Mouse (Mus musculus) retina, postnatal 1 day (tissue): ENCODE results near the gene Nfkbib.

Experiments
- DNase-seq: peaks from one replicate; pipeline ENCODE4 v3.0.0-alpha.2; 2012

The Nfkbib gene

DNA sequence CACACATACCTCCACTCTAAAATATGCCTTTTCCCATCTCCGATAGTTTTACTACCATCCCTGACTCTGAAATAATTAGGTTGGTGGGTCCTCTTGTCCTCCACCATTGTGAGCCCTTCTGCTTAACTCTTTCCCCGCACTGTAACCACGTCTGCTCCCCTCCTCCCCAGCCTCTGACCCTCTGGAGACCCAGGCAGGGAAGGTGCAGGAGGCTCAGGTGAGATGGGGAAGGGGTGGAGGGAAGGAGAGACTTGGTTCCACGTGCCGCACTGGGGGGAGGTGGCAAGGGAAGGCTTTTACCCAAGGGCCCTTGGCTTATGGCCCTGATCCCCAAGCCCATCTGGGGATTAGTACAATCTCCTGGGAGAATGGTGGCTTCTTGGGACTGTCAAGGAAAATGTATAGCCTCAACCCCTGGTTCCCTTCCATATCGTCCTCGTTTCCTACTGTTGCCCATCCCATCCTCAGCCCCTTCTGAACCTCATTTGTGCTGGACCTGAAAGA lies at the start of gene Nfkbib:
TSS of gene Nfkbib (minus strand) at position 51 of the 504 bp plus-strand sequence.
- peak; percentile 38 for DNase-seq

GRCm38 (mm10) chr7:28816920-28817319 lies 49.6 kb upstream of the Nfkbib start:
- no peak for DNase-seq

DNA sequence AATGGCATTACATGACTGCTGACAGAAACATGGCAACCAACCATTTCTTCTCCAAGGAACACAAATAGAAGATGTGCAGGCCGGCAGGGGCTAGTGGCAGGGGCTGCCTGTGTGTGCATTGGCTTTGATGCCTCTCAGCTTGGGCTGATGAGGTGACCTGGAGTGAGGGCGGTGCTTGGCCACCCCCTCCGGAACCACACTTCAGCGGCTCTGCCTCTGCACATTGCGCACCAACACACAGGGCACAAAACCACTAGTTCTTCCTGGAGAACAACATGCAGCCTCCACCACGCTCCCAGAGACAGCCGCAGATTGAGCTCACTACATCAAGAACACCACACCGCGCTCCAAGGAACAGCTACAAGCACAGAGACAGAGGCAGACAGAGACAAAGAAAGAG lies 48.9 kb upstream of the Nfkbib start:
- DNase-seq = no peak

GRCm38 (mm10) chr7:28815230-28815629 lies 47.9 kb upstream of the Nfkbib start:
- no peak for DNase-seq

GRCm38 (mm10) chr7:28814306-28815034 lies 47.2 kb upstream of the Nfkbib start:
- DNase-seq = no peak

DNA sequence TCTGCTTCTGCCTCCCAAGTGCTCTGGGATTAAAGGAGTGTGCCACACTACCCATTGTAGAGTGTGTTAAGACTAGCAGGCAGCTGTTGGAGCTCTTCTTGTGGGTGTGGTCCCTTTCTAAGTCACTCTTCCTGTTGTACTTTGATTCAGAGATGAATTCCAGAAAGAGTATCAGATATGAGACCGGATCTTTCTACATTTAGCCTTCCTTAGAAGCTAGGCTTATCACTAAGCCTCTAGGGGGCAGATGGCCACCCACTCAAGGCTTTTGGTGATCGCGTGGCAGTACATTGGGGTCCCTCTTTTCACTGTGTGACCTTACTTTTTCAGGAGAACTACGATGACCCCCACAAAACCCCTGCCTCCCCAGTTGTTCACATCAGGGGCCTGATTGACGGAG lies 45.6 kb upstream of the Nfkbib start:
- DNase-seq = no peak

- no peak for DNase-seq
Measured at GRCm38 (mm10) chr7:28812436-28812835, 45.1 kb upstream of the Nfkbib start.

DNA sequence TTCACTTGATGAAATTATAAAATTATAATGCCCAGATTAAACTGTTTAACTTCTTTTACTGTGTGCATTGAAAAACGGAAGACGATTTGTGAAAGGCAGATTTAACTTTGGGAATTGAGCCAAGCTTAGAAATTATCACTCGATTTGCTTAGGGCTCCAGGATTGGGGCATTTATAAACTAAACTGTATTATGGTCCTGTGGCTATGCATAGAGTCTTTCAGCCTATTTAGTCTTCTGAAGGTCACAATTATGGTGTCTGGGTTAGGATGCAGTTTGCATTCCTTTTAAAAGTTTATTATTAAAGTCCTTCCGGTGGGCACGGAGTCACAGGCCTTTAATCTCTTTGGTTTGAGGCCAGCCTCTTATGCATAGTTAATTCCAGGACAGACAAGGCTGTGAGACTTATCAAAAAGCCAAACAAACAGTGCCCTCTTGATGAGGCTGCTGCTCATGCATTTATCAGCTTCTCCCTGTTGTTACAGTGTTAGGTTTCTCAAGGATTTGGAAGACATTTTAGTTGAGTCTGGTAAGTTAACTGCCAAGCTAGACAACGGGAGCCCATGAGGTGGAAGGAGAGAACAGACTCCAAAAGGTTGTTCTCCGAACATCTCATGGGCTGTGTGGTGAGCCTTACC lies 44.4 kb upstream of the Nfkbib start:
- no peak for DNase-seq

DNA sequence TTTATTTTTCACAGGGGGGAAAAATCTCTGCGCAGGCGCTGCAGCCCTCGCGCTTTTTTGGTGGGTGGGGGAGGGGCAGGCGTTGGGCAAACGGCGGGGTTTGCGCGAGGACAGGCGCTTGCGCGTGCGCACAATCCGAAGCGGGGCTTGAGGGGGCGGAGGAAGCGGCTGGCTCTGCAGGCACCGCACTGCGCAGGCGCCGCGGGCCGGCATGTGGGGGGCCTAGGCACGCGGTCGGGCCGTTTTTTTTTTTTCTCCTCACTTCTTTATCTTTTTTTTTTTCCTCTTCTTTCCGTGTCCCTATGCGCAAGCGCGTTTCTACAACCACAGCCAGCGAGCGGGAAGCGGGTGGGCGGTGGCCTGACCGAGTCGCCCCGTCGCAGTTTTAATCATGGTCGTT lies 43.9 kb upstream of the Nfkbib start:
- peak; percentile 94 for DNase-seq

DNA sequence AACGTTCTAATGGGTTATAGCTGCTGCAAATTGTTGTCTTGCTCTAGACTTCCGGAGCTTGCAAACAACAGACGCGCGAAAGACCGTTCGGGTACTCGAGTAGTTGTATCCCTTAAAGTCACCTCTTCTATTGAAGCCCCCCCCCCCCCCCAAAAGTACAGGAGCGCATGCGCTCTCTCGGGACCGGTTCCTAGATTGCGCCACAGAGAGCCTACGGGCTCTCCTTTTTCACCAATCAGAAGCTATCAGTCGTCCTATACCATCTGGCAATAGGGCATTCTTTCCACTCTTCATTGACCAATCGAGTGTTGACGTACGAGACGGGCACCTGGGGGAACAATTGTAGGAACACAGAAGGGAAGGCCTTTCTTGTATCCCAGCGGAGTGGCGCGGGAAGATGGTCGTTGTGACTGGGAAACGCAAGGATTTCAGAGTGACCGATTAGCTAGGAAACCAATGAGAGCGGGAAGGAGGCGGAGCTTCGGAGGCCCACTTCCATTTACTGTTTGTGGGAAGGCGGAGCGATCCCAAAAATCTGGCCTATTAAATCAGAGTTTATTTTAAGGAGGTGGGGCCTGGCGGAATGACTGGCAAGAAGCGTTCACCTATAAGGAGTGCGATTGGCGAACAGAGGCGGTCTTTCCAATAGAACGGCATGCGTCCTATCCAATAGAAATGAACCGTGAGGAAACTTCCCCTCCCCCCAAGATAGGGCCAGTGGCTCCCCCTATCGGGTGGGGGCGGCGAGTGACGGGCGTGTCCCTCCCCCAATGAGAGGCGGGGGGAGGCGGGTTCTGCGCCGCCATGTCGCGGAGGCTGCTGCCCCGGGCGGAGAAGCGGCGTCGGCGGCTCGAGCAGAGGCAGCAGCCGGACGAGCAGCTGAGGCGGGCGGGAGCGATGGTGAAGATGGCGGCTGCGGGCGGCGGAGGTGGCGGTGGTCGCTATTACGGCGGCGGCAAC lies 43.1 kb upstream of the Nfkbib start:
- DNase-seq = peak; percentile 100

DNA sequence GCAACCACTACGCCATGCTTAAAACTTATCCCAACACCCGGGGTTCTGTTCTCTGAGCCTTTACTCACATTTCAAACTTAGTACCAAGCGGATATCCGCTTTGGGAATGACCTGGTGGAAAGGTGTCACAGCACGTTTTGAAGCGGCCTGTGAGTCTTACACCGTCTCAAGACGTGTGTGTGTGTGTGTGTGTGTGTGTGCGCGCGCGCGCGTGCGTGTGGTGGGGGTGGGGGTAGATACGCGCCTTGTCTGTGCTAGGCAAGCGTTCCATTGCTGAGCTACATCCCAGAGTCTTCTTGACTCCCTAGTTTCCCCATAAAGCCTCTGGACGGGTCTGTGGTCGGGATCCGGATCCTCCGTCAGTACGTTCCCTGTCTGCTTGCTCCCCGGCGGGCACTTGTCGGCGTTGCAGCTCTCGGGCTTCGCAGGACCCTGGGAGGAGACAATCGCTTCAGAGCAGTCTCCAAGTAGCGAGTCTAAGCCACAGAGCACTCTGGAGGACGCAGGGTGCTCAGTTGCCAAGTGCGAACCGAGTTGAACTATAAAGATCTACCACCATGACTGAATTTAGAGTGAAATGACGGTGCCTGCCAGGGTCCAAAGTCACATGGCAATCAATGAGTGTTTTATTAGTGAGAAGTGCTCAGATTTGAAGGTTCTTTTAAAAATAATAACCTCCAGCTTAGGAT lies 42.2 kb upstream of the Nfkbib start:
- DNase-seq = no peak

- peak; percentile 94 for DNase-seq
Measured at GRCm38 (mm10) chr7:28808957-28809393, 41.7 kb upstream of the Nfkbib start.

- no peak for DNase-seq
Measured at GRCm38 (mm10) chr7:28808221-28808941, 41.1 kb upstream of the Nfkbib start, which contains the start of gene Hnrnpl. Hnrnpl (plus strand) TSS chr7:28808541.

DNA sequence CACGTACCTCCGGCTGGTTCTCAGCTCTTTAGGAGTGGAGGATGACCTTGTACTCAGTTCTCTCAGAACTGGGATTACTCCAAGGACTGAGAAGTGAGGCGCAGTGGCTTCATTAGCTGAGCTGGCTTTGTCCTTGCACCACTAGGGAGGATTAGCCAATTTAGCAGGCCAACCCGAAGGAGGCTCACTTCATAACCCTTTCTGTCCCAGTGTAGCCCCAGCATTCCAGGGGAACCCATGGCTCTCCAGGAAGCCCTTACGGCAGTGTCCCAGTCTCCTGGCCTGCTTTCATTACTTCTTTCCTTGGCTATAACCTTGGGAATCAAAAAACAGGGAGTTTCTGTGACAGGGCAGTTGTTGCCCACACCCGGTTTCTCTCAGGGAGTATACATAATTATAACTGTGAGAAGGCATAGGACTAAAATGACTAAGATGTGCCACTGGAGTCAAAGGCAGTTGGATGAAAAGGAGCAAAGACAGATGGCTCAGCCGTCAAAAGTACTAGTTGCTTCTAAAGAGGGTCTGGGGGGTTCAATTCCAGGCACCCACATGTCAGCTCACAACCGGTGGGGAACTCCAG lies 40.4 kb upstream of the Nfkbib start:
- DNase-seq = peak; percentile 60

DNA sequence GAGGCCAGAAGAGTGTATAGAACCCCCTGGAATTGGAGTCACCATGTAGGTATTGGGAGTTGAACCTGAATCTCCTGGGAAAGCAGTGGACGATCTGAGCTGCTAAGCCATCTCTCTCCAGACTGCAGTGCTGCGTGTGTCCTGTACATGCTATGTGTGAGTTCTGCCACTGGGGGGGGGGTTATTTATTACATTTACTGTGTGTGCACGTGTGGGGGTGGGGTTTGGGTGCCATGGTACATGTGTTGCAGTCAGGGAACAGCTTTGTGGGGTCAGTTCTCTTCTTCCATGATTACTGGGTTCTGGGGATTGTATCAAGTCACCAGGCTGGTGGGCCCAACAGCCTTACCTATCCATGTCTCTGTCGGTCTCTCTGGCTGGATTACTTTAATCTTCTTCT lies 39.6 kb upstream of the Nfkbib start:
- peak; percentile 62 for DNase-seq

DNA sequence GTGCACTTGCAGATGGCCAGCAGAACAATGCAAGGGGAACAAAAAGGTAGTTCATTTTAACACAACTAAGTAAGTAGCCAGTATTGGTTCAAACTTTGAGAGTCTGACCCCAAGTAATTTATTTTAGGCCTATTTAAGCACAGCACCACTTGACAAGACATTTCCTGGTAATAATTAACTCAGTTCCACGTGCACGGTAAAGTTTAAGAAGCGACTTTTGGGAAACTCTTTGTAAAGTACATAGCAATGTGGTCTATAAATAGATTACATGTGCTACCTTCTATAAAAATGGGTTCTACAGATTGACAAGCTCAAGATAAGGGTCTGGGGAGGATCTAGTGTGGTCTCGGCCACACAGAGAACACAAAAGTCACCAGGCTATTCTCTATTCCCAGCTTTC lies 36.4 kb upstream of the Nfkbib start:
- DNase-seq = no peak

- peak; percentile 83 for DNase-seq
Measured at GRCm38 (mm10) chr7:28802846-28803588, 35.7 kb upstream of the Nfkbib start.

GRCm38 (mm10) chr7:28801901-28802670 lies 34.8 kb upstream of the Nfkbib start:
- DNase-seq = peak; percentile 48

DNA sequence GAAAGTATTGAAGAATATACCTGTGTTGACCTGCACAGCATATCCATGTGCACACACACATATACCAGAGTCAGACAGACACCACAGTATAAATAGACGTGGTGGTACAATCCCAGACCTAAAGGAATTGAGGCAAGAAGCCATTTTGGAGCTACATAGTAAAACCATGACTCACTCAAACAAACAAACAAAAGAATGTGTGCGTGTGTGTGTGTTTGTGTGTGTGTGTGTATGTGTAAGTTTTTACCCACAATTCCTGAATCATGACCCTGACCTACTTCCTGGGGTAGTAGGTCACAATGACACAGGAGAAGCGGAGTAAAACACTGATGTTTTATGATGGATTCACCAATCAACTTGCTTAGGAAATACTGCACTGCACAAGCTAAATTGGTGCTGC lies 34.1 kb upstream of the Nfkbib start:
- DNase-seq = peak; percentile 66

- no peak for DNase-seq
Measured at GRCm38 (mm10) chr7:28799994-28800393, 32.7 kb upstream of the Nfkbib start.
